Mouse (Mus musculus) urinary bladder, postnatal 36 days (tissue): ENCODE data around the gene Olfr1321.

Experiments
- DNase-seq, 2 experiments: peaks; one replicate each; pipeline ENCODE4 v3.0.0; 2022; ENCODE audit warnings: low spot score in 2 of 2, mixed read lengths in 1 of 2

The Olfr1321 gene

GRCm38 (mm10) chrX:49734959-49735358, at the start of gene Olfr1321:
Olfr1321 (minus strand) TSS chrX:49735059.
- no peak for DNase-seq

- DNase-seq = no peak
Observed at GRCm38 (mm10) chrX:49770828-49771227, 36.0 kb upstream of the Olfr1321 start.

DNA sequence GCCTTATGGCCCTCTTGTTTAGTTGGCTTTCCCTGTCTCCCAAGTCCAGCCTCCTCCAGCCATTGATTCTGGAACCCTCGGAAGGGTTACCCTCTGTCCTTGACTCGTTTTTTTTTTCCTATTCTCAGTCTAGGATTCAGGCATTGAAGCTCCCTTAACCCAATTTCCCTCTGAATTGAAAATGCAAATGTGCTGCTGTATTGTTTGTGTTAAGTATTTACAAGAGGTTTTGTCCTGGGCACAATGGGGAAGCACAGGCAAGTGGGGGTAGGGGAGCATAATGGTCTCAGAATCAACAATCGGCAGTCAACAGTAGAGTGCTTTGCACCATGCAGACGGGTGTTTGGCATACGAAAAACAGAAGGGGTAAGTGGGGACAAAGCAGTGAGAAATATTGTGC, 10.3 kb upstream of the Olfr1321 start:
- no peak for DNase-seq
